Mouse (Mus musculus): ENCODE measurements at regions not wholly inside any gene's neighbourhood (a gene's known extent, or its start where the extent isn't known, plus 50 kb on each side); places are given as distances from the start of the nearest gene placed in this dataset.

DNA sequence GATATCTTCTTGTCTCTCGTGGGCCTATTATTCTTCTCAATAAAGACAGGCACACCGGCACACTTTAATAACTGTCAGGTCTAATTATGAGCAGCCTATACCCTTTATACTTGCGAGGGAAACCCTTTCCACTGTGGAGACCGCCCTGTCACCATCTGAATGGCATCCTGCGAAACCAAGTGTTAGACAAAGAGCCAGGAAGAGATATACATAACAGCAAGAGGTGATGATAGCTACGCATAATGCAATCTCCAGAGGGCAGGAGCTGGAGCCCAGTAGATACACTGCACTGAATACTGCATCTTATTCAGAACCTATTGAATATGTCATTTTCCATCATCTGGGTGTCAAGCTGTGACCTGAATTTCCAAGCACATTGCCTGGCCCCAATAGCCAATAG is 187.7 kb downstream of the Kit start:
- H3K36me3 ChIP-seq (ENCODE audit: control insufficient read depth, insufficient read depth, low read length) = no peaks in the 10 kb centered on the region
- no peak overlapping the region for H3K9ac ChIP-seq (ENCODE audit: low read depth, low read length)
- H3K27me3 ChIP-seq (ENCODE audit: control insufficient read depth, insufficient read depth, low read depth, low read length) = no peaks in the 10 kb centered on the region
- H3K9me3 ChIP-seq (replicated peaks; ENCODE audit: control insufficient read depth, low read length, poor library complexity, severe bottlenecking) = no peaks in the 10 kb centered on the region
- H3K4me1 ChIP-seq (ENCODE audit: control insufficient read depth, insufficient read depth, low read length) = peaks cover 4% of the 10 kb centered on the region; the same call in 1 of the 2 replicates
- WGBS = 56% methylated on average over 6 of the region's 6 CpGs
- no peak overlapping the region for H3K4me2 ChIP-seq (ENCODE audit: low read length)
- ATAC-seq = no peak
- no peak overlapping the region for H3K4me3 ChIP-seq (ENCODE audit: low read depth, low read length)
- H3K27ac ChIP-seq (ENCODE audit: low read length) = 0 out of 2 replicates have a peak overlapping the region, but pooled peaks have one; percentile 15

DNA sequence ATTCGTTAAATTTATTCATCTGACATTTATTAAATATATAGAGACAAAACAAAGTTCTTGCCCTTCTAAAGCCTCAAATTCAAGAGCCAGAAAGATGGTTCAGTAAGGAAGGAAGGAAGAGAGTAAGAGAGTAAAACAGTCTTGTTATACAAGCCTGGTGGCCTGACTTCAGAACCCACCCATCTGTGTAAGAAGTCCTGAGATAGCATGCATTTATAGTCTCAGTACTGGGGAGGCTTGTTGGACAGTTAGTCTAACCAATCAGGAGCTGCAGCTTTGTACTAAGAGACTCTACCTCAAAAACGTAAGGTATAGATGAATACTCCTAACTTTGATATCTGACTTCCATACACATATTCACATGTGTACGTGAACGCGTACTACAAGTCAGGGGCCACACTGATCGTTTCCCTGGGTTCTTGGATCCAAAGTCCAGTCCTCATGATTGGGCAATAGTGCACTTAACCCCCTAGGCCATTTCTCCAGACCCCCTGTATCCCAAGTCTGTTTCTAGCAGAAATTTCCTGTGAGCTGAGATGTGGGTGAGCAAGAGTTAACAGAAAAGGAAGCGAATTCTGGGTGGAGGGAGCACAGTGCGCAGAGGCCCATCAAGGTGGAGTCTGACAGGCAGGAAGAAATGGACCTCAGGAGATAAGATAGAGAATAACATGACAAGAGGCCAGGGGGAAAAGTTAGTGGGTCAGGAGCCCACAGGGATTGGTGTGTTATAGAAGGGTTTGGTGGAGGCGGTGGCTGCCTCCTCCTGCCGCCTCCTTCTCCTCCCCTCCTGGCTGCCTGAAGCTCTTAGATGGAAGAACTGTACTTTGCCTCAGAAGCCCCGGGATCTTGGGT is 187.0 kb downstream of the Kit start:
- no peak overlapping the region for H3K27ac ChIP-seq (ENCODE audit: low read length)
- H3K9me3 ChIP-seq (replicated peaks; ENCODE audit: control insufficient read depth, low read length, poor library complexity, severe bottlenecking) = no peaks in the 10 kb centered on the region
- peaks cover 4% of the 10 kb centered on the region; the same call in 1 of the 2 replicates for H3K4me1 ChIP-seq (ENCODE audit: control insufficient read depth, insufficient read depth, low read length)
- no peaks in the 10 kb centered on the region for H3K36me3 ChIP-seq (ENCODE audit: control insufficient read depth, insufficient read depth, low read length)
- no peak overlapping the region for H3K9ac ChIP-seq (ENCODE audit: low read depth, low read length)
- no peaks in the 10 kb centered on the region for H3K27me3 ChIP-seq (ENCODE audit: control insufficient read depth, insufficient read depth, low read depth, low read length)
- ATAC-seq = no peak
- no peak overlapping the region for H3K4me2 ChIP-seq (ENCODE audit: low read length)
- 84% methylated on average over 11 of the region's 11 CpGs for WGBS
- no peak overlapping the region for H3K4me3 ChIP-seq (ENCODE audit: low read depth, low read length)

GRCm38 (mm10) chr5:75756168-75756567 is 181.5 kb downstream of the Kit start:
- WGBS = 53% methylated on average over 7 of the region's 7 CpGs
- Histone ChIP-seq H3K36me3 (ENCODE audit: control insufficient read depth, insufficient read depth, low read length) (no peaks in the 10 kb centered on the region), H3K4me1 (ENCODE audit: control insufficient read depth, insufficient read depth, low read length) (peaks cover 8% of the 10 kb centered on the region), H3K27me3 (ENCODE audit: control insufficient read depth, insufficient read depth, low read depth, low read length) (no peaks in the 10 kb centered on the region), H3K9me3 (replicated peaks; ENCODE audit: control insufficient read depth, low read length, poor library complexity, severe bottlenecking) (no peaks in the 10 kb centered on the region), H3K27ac (ENCODE audit: low read length) (no peak overlapping the region), H3K4me2 (ENCODE audit: low read length) (no peak overlapping the region), H3K4me3 (ENCODE audit: low read depth, low read length) (no peak overlapping the region), H3K9ac (ENCODE audit: low read depth, low read length) (0 out of 2 replicates have a peak overlapping the region, but pooled peaks have one; percentile 10)
- ATAC-seq = no peak

GRCm38 (mm10) chr5:75754356-75754755 is 179.6 kb downstream of the Kit start:
- H3K9me3 ChIP-seq (replicated peaks; ENCODE audit: control insufficient read depth, low read length, poor library complexity, severe bottlenecking) = no peaks in the 10 kb centered on the region
- H3K4me2 ChIP-seq (ENCODE audit: low read length) = no peak overlapping the region
- no peak overlapping the region for H3K4me3 ChIP-seq (ENCODE audit: low read depth, low read length)
- no peak overlapping the region for H3K9ac ChIP-seq (ENCODE audit: low read depth, low read length)
- peaks cover 8% of the 10 kb centered on the region for H3K4me1 ChIP-seq (ENCODE audit: control insufficient read depth, insufficient read depth, low read length)
- no peaks in the 10 kb centered on the region for H3K27me3 ChIP-seq (ENCODE audit: control insufficient read depth, insufficient read depth, low read depth, low read length)
- ATAC-seq = no peak
- 21% methylated on average over 7 of the region's 7 CpGs for WGBS
- H3K36me3 ChIP-seq (ENCODE audit: control insufficient read depth, insufficient read depth, low read length) = no peaks in the 10 kb centered on the region
- H3K27ac ChIP-seq (ENCODE audit: low read length) = peak overlapping the region; percentile 9

DNA sequence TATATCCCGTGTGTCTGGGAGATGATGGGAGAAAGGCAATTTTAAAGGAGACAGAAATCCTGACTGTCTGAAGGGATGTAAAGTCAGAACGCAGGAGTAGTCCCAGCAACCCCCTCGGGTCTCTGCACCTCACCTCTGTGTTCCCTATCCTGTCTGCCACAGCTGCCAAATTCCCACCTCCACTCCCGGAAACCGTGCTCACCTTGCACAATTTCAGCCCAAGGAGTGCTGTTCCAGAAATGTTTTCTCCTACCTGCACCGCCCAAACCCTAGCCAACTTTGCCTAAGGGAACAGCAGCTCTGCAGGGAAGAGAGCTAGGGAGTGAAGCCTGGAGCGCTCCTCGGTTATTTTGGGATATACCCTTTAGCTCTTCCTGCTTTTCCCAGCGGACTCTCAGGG is 170.6 kb downstream of the Kit start:
- 79% methylated on average over 9 of the region's 9 CpGs for WGBS
- H3K4me1 ChIP-seq (ENCODE audit: control insufficient read depth, insufficient read depth, low read length) = peaks cover 10% of the 10 kb centered on the region
- H3K4me2 ChIP-seq (ENCODE audit: low read length) = no peak overlapping the region
- no peaks in the 10 kb centered on the region for H3K9me3 ChIP-seq (replicated peaks; ENCODE audit: control insufficient read depth, low read length, poor library complexity, severe bottlenecking)
- no peaks in the 10 kb centered on the region for H3K36me3 ChIP-seq (ENCODE audit: control insufficient read depth, insufficient read depth, low read length)
- H3K27ac ChIP-seq (ENCODE audit: low read length) = no peak overlapping the region
- H3K27me3 ChIP-seq (ENCODE audit: control insufficient read depth, insufficient read depth, low read depth, low read length) = no peaks in the 10 kb centered on the region
- ATAC-seq = no peak
- H3K9ac ChIP-seq (ENCODE audit: low read depth, low read length) = no peak overlapping the region
- H3K4me3 ChIP-seq (ENCODE audit: low read depth, low read length) = no peak overlapping the region

GRCm38 (mm10) chr5:75744475-75745045 is 169.8 kb downstream of the Kit start:
- H3K4me1 ChIP-seq (ENCODE audit: control insufficient read depth, insufficient read depth, low read length) = peaks cover 14% of the 10 kb centered on the region
- no peak overlapping the region for H3K4me3 ChIP-seq (ENCODE audit: low read depth, low read length)
- H3K36me3 ChIP-seq (ENCODE audit: control insufficient read depth, insufficient read depth, low read length) = no peaks in the 10 kb centered on the region
- no peak overlapping the region for H3K27ac ChIP-seq (ENCODE audit: low read length)
- H3K9ac ChIP-seq (ENCODE audit: low read depth, low read length) = 0 out of 2 replicates have a peak overlapping the region, but pooled peaks have one; percentile 26
- H3K27me3 ChIP-seq (ENCODE audit: control insufficient read depth, insufficient read depth, low read depth, low read length) = no peaks in the 10 kb centered on the region
- H3K9me3 ChIP-seq (replicated peaks; ENCODE audit: control insufficient read depth, low read length, poor library complexity, severe bottlenecking) = no peaks in the 10 kb centered on the region
- 0 out of 2 replicates have a peak, but pooled peaks have one; percentile 54 for ATAC-seq
- whole genome bisulfite sequencing = 12% methylated on average over 5 of the region's 6 CpGs
- no peak overlapping the region for H3K4me2 ChIP-seq (ENCODE audit: low read length)

DNA sequence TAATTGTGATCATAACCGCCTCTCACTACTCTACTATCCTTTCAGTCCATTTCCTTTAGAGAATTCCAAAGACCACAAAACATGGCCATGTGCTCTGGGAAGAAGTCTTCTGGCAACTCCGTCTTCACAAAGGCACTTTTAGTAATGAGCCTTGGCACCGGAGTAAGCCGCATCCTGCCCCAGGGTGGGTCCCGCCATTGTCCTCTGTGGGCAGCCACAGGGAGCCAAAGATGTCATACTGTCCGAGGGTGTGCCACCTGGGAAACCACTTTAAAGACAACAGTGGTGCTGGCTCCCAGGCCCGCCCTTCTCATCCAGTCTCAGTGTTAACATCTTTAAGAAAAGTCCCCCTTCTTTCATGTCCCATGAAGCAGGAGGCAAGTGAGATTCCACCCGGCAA is 164.6 kb downstream of the Kit start:
- Histone ChIP-seq H3K9me3 (replicated peaks; ENCODE audit: control insufficient read depth, low read length, poor library complexity, severe bottlenecking) (no peaks in the 10 kb centered on the region), H3K4me3 (ENCODE audit: low read depth, low read length) (no peak overlapping the region), H3K27me3 (ENCODE audit: control insufficient read depth, insufficient read depth, low read depth, low read length) (no peaks in the 10 kb centered on the region), H3K36me3 (ENCODE audit: control insufficient read depth, insufficient read depth, low read length) (no peaks in the 10 kb centered on the region), H3K4me1 (ENCODE audit: control insufficient read depth, insufficient read depth, low read length) (peaks cover 11% of the 10 kb centered on the region; the same call in 1 of the 2 replicates), H3K27ac (ENCODE audit: low read length) (no peak overlapping the region), H3K4me2 (ENCODE audit: low read length) (no peak overlapping the region), H3K9ac (ENCODE audit: low read depth, low read length) (no peak overlapping the region)
- WGBS = 50% methylated on average over 8 of the region's 8 CpGs
- no peak for ATAC-seq

DNA sequence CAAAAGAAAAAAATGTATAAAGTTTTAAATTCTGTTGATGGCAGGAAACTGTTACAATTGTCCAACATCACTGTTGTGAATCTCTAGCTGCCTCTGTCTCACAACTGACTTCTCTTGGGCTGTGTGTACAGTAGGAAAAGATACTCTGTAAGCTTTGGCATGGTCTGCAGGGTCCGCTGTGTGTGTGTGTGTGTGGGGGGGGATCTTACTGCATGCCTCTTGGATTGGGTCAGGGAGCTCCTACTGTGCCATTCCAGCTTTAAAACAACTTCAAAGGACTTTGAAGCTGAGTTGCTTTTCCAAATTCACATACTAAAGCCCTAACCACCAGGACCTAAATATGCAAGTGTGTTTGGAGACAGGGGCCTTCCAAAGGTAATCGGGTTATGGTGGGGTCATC is 163.7 kb downstream of the Kit start:
- H3K9ac ChIP-seq (ENCODE audit: low read depth, low read length) = no peak overlapping the region
- no peak overlapping the region for H3K4me2 ChIP-seq (ENCODE audit: low read length)
- no peaks in the 10 kb centered on the region for H3K9me3 ChIP-seq (replicated peaks; ENCODE audit: control insufficient read depth, low read length, poor library complexity, severe bottlenecking)
- no peaks in the 10 kb centered on the region for H3K27me3 ChIP-seq (ENCODE audit: control insufficient read depth, insufficient read depth, low read depth, low read length)
- H3K4me1 ChIP-seq (ENCODE audit: control insufficient read depth, insufficient read depth, low read length) = 0 out of 2 replicates have a peak, but pooled peaks cover 8% of the 10 kb centered on the region
- H3K36me3 ChIP-seq (ENCODE audit: control insufficient read depth, insufficient read depth, low read length) = no peaks in the 10 kb centered on the region
- H3K27ac ChIP-seq (ENCODE audit: low read length) = no peak overlapping the region
- WGBS = 59% methylated on average over 2 of the region's 2 CpGs
- no peak overlapping the region for H3K4me3 ChIP-seq (ENCODE audit: low read depth, low read length)
- no peak for ATAC-seq

- WGBS = 82% methylated on average over 7 of the region's 7 CpGs
- Histone ChIP-seq H3K27ac (ENCODE audit: low read length) (no peak overlapping the region), H3K4me3 (ENCODE audit: low read depth, low read length) (no peak overlapping the region), H3K27me3 (ENCODE audit: control insufficient read depth, insufficient read depth, low read depth, low read length) (no peaks in the 10 kb centered on the region), H3K4me2 (ENCODE audit: low read length) (no peak overlapping the region), H3K9me3 (replicated peaks; ENCODE audit: control insufficient read depth, low read length, poor library complexity, severe bottlenecking) (no peaks in the 10 kb centered on the region), H3K9ac (ENCODE audit: low read depth, low read length) (no peak overlapping the region), H3K36me3 (ENCODE audit: control insufficient read depth, insufficient read depth, low read length) (no peaks in the 10 kb centered on the region), H3K4me1 (ENCODE audit: control insufficient read depth, insufficient read depth, low read length) (0 out of 2 replicates have a peak, but pooled peaks cover 8% of the 10 kb centered on the region)
- no peak for ATAC-seq
Measured at GRCm38 (mm10) chr5:75737752-75738151, 163.0 kb downstream of the Kit start.
